Mouse (Mus musculus): Measurements from ENCODE around the gene Tmem59l. TPM values are rescaled to one million over a fixed set of nuclear protein-coding genes. Genes with fewer than 3 reads are reported as not detected.

Tmem59l gene
- polyA plus RNA-seq, 1 experiment from 2014 or later: 3.7 TPM

- H3K36me3 ChIP-seq (ENCODE audit: control insufficient read depth, insufficient read depth, low read length): peaks cover 6% of the 10 kb centered on the region; the same call in 1 of the 2 replicates
- no peak overlapping the region for H3K4me3 ChIP-seq (ENCODE audit: low read depth, low read length)
- H3K9me3 ChIP-seq (ENCODE audit: control insufficient read depth, low read length): no peaks in the 10 kb centered on the region
- no peaks in the 10 kb centered on the region for H3K27me3 ChIP-seq (replicated peaks; ENCODE audit: control insufficient read depth, insufficient read depth, low read length)
- ATAC-seq (replicated peaks; ENCODE audit: low FRiP score, low TSS enrichment, low read depth): no peak
- H3K4me2 ChIP-seq (ENCODE audit: low read length): no peak overlapping the region
- DNase-seq (ENCODE audit: low spot score): no peak
- no peak overlapping the region for H3K9ac ChIP-seq (ENCODE audit: low read length)
- H3K4me1 ChIP-seq (replicated peaks; ENCODE audit: control insufficient read depth, insufficient read depth, low read length): 0 out of 2 replicates have a peak, but pooled peaks cover 4% of the 10 kb centered on the region
- WGBS: 91% methylated on average over 4 of the region's 4 CpGs
- no peak overlapping the region for H3K27ac ChIP-seq (ENCODE audit: low read depth)
Measured at GRCm38 (mm10) chr8:70468733-70469132, 18.4 kb downstream of the Tmem59l start.

- DNase-seq (ENCODE audit: low spot score): no peak
- no peak for ATAC-seq (replicated peaks; ENCODE audit: low FRiP score, low TSS enrichment, low read depth)
- H3K4me2 ChIP-seq (ENCODE audit: low read length): no peak overlapping the region
- H3K4me1 ChIP-seq (replicated peaks; ENCODE audit: control insufficient read depth, insufficient read depth, low read length): 0 out of 2 replicates have a peak, but pooled peaks cover 4% of the 10 kb centered on the region
- H3K9ac ChIP-seq (ENCODE audit: low read length): no peak overlapping the region
- WGBS: 58% methylated on average over 1 of the region's 1 CpGs
- H3K36me3 ChIP-seq (ENCODE audit: control insufficient read depth, insufficient read depth, low read length): peaks cover 6% of the 10 kb centered on the region; the same call in 1 of the 2 replicates
- H3K4me3 ChIP-seq (ENCODE audit: low read depth, low read length): no peak overlapping the region
- no peaks in the 10 kb centered on the region for H3K9me3 ChIP-seq (ENCODE audit: control insufficient read depth, low read length)
- H3K27ac ChIP-seq (ENCODE audit: low read depth): no peak overlapping the region
- H3K27me3 ChIP-seq (replicated peaks; ENCODE audit: control insufficient read depth, insufficient read depth, low read length): no peaks in the 10 kb centered on the region
Measured at GRCm38 (mm10) chr8:70467907-70468306, 19.3 kb downstream of the Tmem59l start.

- WGBS: 63% methylated on average over 5 of the region's 5 CpGs
- Histone ChIP-seq H3K4me3 (ENCODE audit: low read depth, low read length) (no peak overlapping the region), H3K9ac (ENCODE audit: low read length) (no peak overlapping the region), H3K36me3 (ENCODE audit: control insufficient read depth, insufficient read depth, low read length) (peaks cover 6% of the 10 kb centered on the region; the same call in 1 of the 2 replicates), H3K4me1 (replicated peaks; ENCODE audit: control insufficient read depth, insufficient read depth, low read length) (0 out of 2 replicates have a peak, but pooled peaks cover 4% of the 10 kb centered on the region), H3K27ac (ENCODE audit: low read depth) (no peak overlapping the region), H3K4me2 (ENCODE audit: low read length) (no peak overlapping the region), H3K27me3 (replicated peaks; ENCODE audit: control insufficient read depth, insufficient read depth, low read length) (no peaks in the 10 kb centered on the region), H3K9me3 (ENCODE audit: control insufficient read depth, low read length) (no peaks in the 10 kb centered on the region)
- DNase-seq (ENCODE audit: low spot score) (no peak), ATAC-seq (replicated peaks; ENCODE audit: low FRiP score, low TSS enrichment, low read depth) (no peak)
Measured at GRCm38 (mm10) chr8:70467229-70467725, 19.9 kb downstream of the Tmem59l start.

GRCm38 (mm10) chr8:70466771-70467170 lies 20.4 kb downstream of the Tmem59l start:
- no peak overlapping the region for H3K4me3 ChIP-seq (ENCODE audit: low read depth, low read length)
- no peak overlapping the region for H3K9ac ChIP-seq (ENCODE audit: low read length)
- 53% methylated on average over 11 of the region's 11 CpGs for WGBS

GRCm38 (mm10) chr8:70466305-70466704 lies 20.9 kb downstream of the Tmem59l start:
- no peaks in the 10 kb centered on the region for H3K9me3 ChIP-seq (ENCODE audit: control insufficient read depth, low read length)
- 89% methylated on average over 4 of the region's 4 CpGs for WGBS
- no peak for ATAC-seq (replicated peaks; ENCODE audit: low FRiP score, low TSS enrichment, low read depth)

More at GRCm38 (mm10) chr8:70466771-70467170, 20.4 kb downstream of the Tmem59l start:
- Histone ChIP-seq H3K27ac (ENCODE audit: low read depth) (no peak overlapping the region), H3K4me1 (replicated peaks; ENCODE audit: control insufficient read depth, insufficient read depth, low read length) (0 out of 2 replicates have a peak, but pooled peaks cover 4% of the 10 kb centered on the region), H3K36me3 (ENCODE audit: control insufficient read depth, insufficient read depth, low read length) (peaks cover 6% of the 10 kb centered on the region; the same call in 1 of the 2 replicates), H3K27me3 (replicated peaks; ENCODE audit: control insufficient read depth, insufficient read depth, low read length) (no peaks in the 10 kb centered on the region), H3K9me3 (ENCODE audit: control insufficient read depth, low read length) (no peaks in the 10 kb centered on the region), H3K4me2 (ENCODE audit: low read length) (no peak overlapping the region)
- no peak for DNase-seq (ENCODE audit: low spot score)
- no peak for ATAC-seq (replicated peaks; ENCODE audit: low FRiP score, low TSS enrichment, low read depth)

DNA sequence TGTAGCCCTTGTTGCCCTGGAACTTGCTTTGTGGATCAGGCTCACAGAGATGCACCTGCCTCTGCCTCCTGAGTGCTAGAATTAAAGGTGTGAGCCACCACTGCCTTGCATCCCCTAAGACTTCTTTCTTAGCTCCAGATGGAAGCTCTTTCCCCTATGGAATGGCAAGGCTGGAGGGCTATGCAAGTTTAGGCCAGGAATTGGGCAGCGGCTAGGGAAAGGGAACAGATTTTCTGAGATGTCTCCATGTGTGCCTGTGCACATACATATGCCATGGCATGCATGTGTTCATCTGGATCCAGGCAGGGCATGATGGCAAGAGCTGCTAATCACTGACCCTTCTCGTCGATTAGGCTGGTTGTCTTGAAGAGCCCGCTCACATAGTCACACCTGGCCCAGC lies 21.5 kb downstream of the Tmem59l start:
- Histone ChIP-seq H3K36me3 (ENCODE audit: control insufficient read depth, insufficient read depth, low read length) (peaks cover 6% of the 10 kb centered on the region; the same call in 1 of the 2 replicates), H3K9me3 (ENCODE audit: control insufficient read depth, low read length) (no peaks in the 10 kb centered on the region), H3K4me3 (ENCODE audit: low read depth, low read length) (no peak overlapping the region), H3K27ac (ENCODE audit: low read depth) (no peak overlapping the region), H3K9ac (ENCODE audit: low read length) (no peak overlapping the region), H3K27me3 (replicated peaks; ENCODE audit: control insufficient read depth, insufficient read depth, low read length) (no peaks in the 10 kb centered on the region), H3K4me2 (ENCODE audit: low read length) (no peak overlapping the region), H3K4me1 (replicated peaks; ENCODE audit: control insufficient read depth, insufficient read depth, low read length) (0 out of 2 replicates have a peak, but pooled peaks cover 4% of the 10 kb centered on the region)
- 92% methylated on average over 4 of the region's 4 CpGs for WGBS
- DNase-seq (ENCODE audit: low spot score) (no peak), ATAC-seq (replicated peaks; ENCODE audit: low FRiP score, low TSS enrichment, low read depth) (no peak)

More at GRCm38 (mm10) chr8:70466305-70466704, 20.9 kb downstream of the Tmem59l start:
- no peak for DNase-seq (ENCODE audit: low spot score)
- Histone ChIP-seq H3K4me3 (ENCODE audit: low read depth, low read length) (no peak overlapping the region), H3K9ac (ENCODE audit: low read length) (no peak overlapping the region), H3K36me3 (ENCODE audit: control insufficient read depth, insufficient read depth, low read length) (peaks cover 6% of the 10 kb centered on the region; the same call in 1 of the 2 replicates), H3K4me2 (ENCODE audit: low read length) (no peak overlapping the region), H3K27ac (ENCODE audit: low read depth) (no peak overlapping the region), H3K4me1 (replicated peaks; ENCODE audit: control insufficient read depth, insufficient read depth, low read length) (0 out of 2 replicates have a peak, but pooled peaks cover 4% of the 10 kb centered on the region), H3K27me3 (replicated peaks; ENCODE audit: control insufficient read depth, insufficient read depth, low read length) (no peaks in the 10 kb centered on the region)

DNA sequence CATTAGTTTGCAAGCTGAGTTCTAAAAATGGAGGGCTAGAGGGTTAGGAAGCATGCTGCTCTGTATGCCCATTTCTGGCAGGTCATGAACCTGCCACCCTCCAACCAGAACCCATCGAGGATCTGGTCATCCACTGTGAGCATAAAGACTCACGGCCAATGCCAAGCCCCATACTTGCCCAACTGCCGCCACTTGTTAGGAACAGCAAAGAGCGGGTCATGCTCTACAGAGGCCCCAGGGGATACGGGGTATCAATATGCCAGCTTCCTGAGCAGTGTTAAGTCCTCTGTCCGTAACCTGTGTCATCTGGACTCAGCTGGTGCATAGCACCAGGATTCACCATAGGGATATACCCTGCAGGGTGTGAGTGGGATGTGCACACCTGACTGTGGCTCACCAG lies 23.0 kb downstream of the Tmem59l start:
- no peak overlapping the region for H3K4me2 ChIP-seq (ENCODE audit: low read length)
- no peak overlapping the region for H3K9ac ChIP-seq (ENCODE audit: low read length)
- peaks cover 6% of the 10 kb centered on the region; the same call in 1 of the 2 replicates for H3K36me3 ChIP-seq (ENCODE audit: control insufficient read depth, insufficient read depth, low read length)
- H3K4me1 ChIP-seq (replicated peaks; ENCODE audit: control insufficient read depth, insufficient read depth, low read length): 0 out of 2 replicates have a peak, but pooled peaks cover 4% of the 10 kb centered on the region
- 93% methylated on average over 6 of the region's 6 CpGs for WGBS
- H3K9me3 ChIP-seq (ENCODE audit: control insufficient read depth, low read length): no peaks in the 10 kb centered on the region
- no peak overlapping the region for H3K4me3 ChIP-seq (ENCODE audit: low read depth, low read length)
- ATAC-seq (replicated peaks; ENCODE audit: low FRiP score, low TSS enrichment, low read depth) (no peak), DNase-seq (ENCODE audit: low spot score) (no peak)
- no peak overlapping the region for H3K27ac ChIP-seq (ENCODE audit: low read depth)
- no peaks in the 10 kb centered on the region for H3K27me3 ChIP-seq (replicated peaks; ENCODE audit: control insufficient read depth, insufficient read depth, low read length)

GRCm38 (mm10) chr8:70463306-70463705 lies 23.9 kb downstream of the Tmem59l start:
- ATAC-seq (replicated peaks; ENCODE audit: low FRiP score, low TSS enrichment, low read depth) (no peak), DNase-seq (ENCODE audit: low spot score) (no peak)
- Histone ChIP-seq H3K4me3 (ENCODE audit: low read depth, low read length) (no peak overlapping the region), H3K36me3 (ENCODE audit: control insufficient read depth, insufficient read depth, low read length) (peaks cover 6% of the 10 kb centered on the region; the same call in 1 of the 2 replicates), H3K4me2 (ENCODE audit: low read length) (no peak overlapping the region), H3K27me3 (replicated peaks; ENCODE audit: control insufficient read depth, insufficient read depth, low read length) (no peaks in the 10 kb centered on the region), H3K4me1 (replicated peaks; ENCODE audit: control insufficient read depth, insufficient read depth, low read length) (0 out of 2 replicates have a peak, but pooled peaks cover 4% of the 10 kb centered on the region), H3K9ac (ENCODE audit: low read length) (no peak overlapping the region), H3K27ac (ENCODE audit: low read depth) (no peak overlapping the region), H3K9me3 (ENCODE audit: control insufficient read depth, low read length) (no peaks in the 10 kb centered on the region)
- WGBS: 74% methylated on average over 4 of the region's 4 CpGs

GRCm38 (mm10) chr8:70462516-70462813 lies 24.7 kb downstream of the Tmem59l start:
- WGBS: 84% methylated on average over 8 of the region's 8 CpGs
- Histone ChIP-seq H3K36me3 (ENCODE audit: control insufficient read depth, insufficient read depth, low read length) (peaks cover 6% of the 10 kb centered on the region; the same call in 1 of the 2 replicates), H3K27ac (ENCODE audit: low read depth) (no peak overlapping the region), H3K4me1 (replicated peaks; ENCODE audit: control insufficient read depth, insufficient read depth, low read length) (0 out of 2 replicates have a peak, but pooled peaks cover 4% of the 10 kb centered on the region), H3K4me2 (ENCODE audit: low read length) (no peak overlapping the region), H3K9me3 (ENCODE audit: control insufficient read depth, low read length) (no peaks in the 10 kb centered on the region), H3K27me3 (replicated peaks; ENCODE audit: control insufficient read depth, insufficient read depth, low read length) (no peaks in the 10 kb centered on the region), H3K9ac (ENCODE audit: low read length) (no peak overlapping the region), H3K4me3 (ENCODE audit: low read depth, low read length) (no peak overlapping the region)
- ATAC-seq (replicated peaks; ENCODE audit: low FRiP score, low TSS enrichment, low read depth) (no peak), DNase-seq (ENCODE audit: low spot score) (no peak)
